Mouse (Mus musculus) large intestine, adult 2 months (tissue): ENCODE data around the gene Tnfrsf11a. TPM values are rescaled to one million over a fixed set of nuclear protein-coding genes. Genes with fewer than 3 reads are reported as not detected.

Experiments used
- DNase-seq: peaks from one replicate; pipeline ENCODE4 v3.0.0-alpha.2; 2012; ENCODE audit warnings: low read depth, low spot score
- WGBS: fragments of 180-500 bp; shearing (Covaris S2); methylation state at CpG from one replicate; pipeline ENCODE4 v1.1.7; 2018; 5-methylcytosine and 5-hydroxymethylcytosine counted together
- polyA plus RNA-seq: library from polyadenylated mRNA; depleted of rRNA; stranded (reverse); fragments of >200 nt; gene quantifications from 2 replicates; pipeline ENCODE4 v1.2.3, GENCODE M21; 2012; rRNA removed

Tnfrsf11a gene
- polyA plus RNA-seq, 1 experiment = 23.4 TPM

DNA sequence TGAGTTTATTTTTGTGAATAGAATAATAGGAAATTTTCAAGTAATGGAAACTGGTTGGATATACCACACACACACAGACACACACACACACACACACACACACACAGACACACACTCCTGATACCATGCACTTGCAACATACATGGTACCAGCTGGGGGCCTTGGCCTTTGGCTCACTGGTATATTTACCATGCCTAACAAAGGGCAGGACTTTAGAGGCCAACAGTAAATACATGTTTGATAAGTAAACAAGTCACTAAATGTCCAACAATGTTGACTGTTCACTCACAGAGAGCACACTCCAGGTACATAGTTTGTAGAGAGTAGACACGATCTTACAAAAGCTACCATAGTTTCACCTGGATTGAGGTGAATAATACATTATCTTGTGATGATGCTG lies 104.6 kb downstream of the Tnfrsf11a start:
- no peak for DNase-seq
- 70% methylated on average over 1 of the region's 1 CpGs for WGBS

GRCm38 (mm10) chr1:105885575-105885974 lies 105.1 kb downstream of the Tnfrsf11a start:
- 76% methylated on average over 5 of the region's 5 CpGs for WGBS
- DNase-seq = no peak

GRCm38 (mm10) chr1:105886358-105886757 lies 105.8 kb downstream of the Tnfrsf11a start:
- DNase-seq = no peak
- 47% methylated on average over 5 of the region's 5 CpGs for WGBS

GRCm38 (mm10) chr1:105891032-105891725 lies 110.7 kb downstream of the Tnfrsf11a start:
- peak; percentile 80 for DNase-seq
- WGBS = 23% methylated on average over 15 of the region's 15 CpGs

- no peak for DNase-seq
Observed at GRCm38 (mm10) chr1:105895019-105895418, 114.5 kb downstream of the Tnfrsf11a start.

More at GRCm38 (mm10) chr1:105895019-105895418, 114.5 kb downstream of the Tnfrsf11a start:
- WGBS = 75% methylated on average over 5 of the region's 5 CpGs

Other genes with a start within 250 kb of the Tnfrsf11a start
- gene Pign, start 117.0 kb upstream of the Tnfrsf11a start, polyA plus RNA-seq = 9.1 and 13.3 TPM in 2 replicates
- 14.1 and 20.7 TPM in 2 replicates for gene Relch, start 116.9 kb upstream of the Tnfrsf11a start, polyA plus RNA-seq
- 7.5 and 11.0 TPM in 2 replicates for gene Zcchc2, start 209.7 kb downstream of the Tnfrsf11a start, polyA plus RNA-seq